Mouse (Mus musculus): ENCODE results near the gene Dnajc1. TPM values are rescaled to one million over a fixed set of nuclear protein-coding genes. Genes with fewer than 3 reads are reported as not detected.

Gene Dnajc1
- polyA plus RNA-seq, 1 experiment from 2014 or later = 34.7 TPM

DNA sequence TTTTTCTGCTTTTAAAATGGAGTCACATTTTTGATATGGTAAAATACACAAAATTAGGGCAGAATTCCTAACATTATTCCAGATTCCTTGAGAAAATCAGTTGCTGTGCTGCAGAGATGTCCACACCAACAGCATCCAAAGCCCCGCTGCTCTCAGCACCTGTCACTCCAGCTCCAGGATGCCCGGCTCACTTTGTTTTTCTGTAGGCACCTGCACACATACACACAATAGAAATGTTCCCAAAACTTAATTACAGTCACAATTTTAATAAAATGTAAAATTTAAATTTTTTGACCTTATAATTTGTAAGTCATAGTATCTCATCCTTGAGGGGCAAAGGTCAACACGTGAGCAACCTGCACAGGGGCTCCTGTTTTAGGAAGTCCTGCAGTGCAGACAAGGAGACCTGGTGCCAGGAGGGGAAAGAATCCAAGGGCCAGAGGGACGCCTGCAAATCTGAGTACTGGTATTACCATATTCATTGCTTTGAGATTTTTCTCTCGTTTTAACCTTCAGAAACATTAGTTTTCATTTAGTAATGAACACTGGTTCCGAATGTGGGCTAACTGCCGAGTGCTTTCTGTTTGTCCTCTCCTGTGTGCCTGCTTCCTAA is 183.3 kb downstream of the Dnajc1 start:
- H3K27me3 ChIP-seq (ENCODE audit: poor library complexity, severe bottlenecking) = no peaks in the 10 kb centered on the region
- no peaks in the 10 kb centered on the region for H3K9me3 ChIP-seq
- DNase-seq (ENCODE audit: extremely low spot score, low spot score) = no peak
- H3K36me3 ChIP-seq (replicated peaks) = peaks cover 94% of the 10 kb centered on the region
- no peak overlapping the region for H3K27ac ChIP-seq
- WGBS = 92% methylated on average over 7 of the region's 7 CpGs
- peaks cover 3% of the 10 kb centered on the region; the same call in 1 of the 2 replicates for H3K4me1 ChIP-seq
- no peak overlapping the region for H3K4me3 ChIP-seq

DNA sequence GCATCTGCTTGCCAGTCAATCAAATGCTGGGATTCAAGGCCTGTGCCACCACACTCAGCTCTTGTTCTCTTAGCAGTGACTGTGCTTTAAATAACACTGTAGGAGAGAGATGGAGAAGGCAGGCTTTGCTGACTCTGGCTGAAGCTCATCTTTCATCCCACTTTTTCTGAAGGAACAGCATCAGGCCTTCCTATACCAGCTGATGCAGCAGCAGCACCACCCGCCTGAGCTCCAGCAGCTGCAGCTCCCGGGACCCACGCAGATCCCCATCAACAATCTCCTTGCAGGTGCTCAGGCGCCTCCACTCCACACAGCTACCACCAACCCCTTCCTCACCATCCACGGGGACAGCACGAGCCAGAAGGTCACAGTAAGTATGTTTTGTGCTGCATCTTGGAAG is 184.1 kb downstream of the Dnajc1 start:
- H3K9me3 ChIP-seq = no peaks in the 10 kb centered on the region
- H3K27me3 ChIP-seq (ENCODE audit: poor library complexity, severe bottlenecking) = no peaks in the 10 kb centered on the region
- WGBS = 91% methylated on average over 6 of the region's 6 CpGs
- no peak overlapping the region for H3K4me3 ChIP-seq
- no peak overlapping the region for H3K27ac ChIP-seq
- H3K36me3 ChIP-seq (replicated peaks) = peaks cover 94% of the 10 kb centered on the region
- no peak for DNase-seq (ENCODE audit: extremely low spot score, low spot score)
- H3K4me1 ChIP-seq = peaks cover 3% of the 10 kb centered on the region; the same call in 1 of the 2 replicates

DNA sequence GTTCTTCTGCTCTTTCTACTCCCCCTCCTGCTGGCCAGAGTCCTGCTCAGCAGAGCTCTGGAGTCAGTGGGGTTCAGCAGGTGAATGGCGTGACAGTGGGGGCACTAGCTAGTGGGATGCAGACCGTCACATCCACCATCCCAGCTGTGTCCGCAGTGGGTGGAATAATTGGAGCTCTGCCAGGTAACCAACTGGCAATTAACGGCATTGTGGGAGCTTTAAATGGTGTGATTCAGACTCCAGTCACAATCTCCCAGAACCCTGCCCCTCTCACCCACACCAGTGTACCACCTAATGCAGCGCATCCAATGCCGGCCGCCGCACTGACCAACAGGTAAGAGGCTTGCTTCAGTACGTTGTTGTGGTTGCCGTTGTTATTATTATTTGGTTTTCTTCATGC is 185.8 kb downstream of the Dnajc1 start:
- DNase-seq (ENCODE audit: extremely low spot score, low spot score) = no peak
- no peaks in the 10 kb centered on the region for H3K9me3 ChIP-seq
- H3K27me3 ChIP-seq (ENCODE audit: poor library complexity, severe bottlenecking) = no peaks in the 10 kb centered on the region
- H3K4me1 ChIP-seq = peaks cover 3% of the 10 kb centered on the region; the same call in 1 of the 2 replicates
- H3K4me3 ChIP-seq = no peak overlapping the region
- H3K36me3 ChIP-seq (replicated peaks) = peaks cover 96% of the 10 kb centered on the region
- no peak overlapping the region for H3K27ac ChIP-seq
- WGBS = 93% methylated on average over 10 of the region's 10 CpGs

DNA sequence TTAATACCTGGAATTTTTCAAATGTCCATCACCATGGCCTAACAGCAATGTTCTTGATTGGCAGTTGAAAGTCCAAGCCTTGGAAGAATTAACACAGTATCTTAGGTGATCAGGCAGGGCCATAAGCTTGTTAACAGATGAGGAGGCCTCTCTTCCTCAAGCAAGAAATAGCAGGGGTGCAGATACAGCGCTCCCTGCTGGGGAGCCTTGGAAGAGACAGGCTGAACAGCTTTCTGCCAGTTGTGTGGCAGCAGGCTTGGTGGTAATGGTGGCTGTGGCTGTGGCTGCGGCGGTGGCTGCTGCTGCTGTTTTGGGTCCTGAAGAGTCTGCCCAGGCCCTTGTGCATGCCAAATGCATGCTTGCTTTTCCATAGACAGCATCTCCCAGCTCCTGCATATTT is 187.5 kb downstream of the Dnajc1 start:
- WGBS = 75% methylated on average over 3 of the region's 3 CpGs
- H3K9me3 ChIP-seq = no peaks in the 10 kb centered on the region
- peaks cover 3% of the 10 kb centered on the region; the same call in 1 of the 2 replicates for H3K4me1 ChIP-seq
- no peak overlapping the region for H3K27ac ChIP-seq
- DNase-seq (ENCODE audit: extremely low spot score, low spot score) = peak; percentile 55
- peaks cover 96% of the 10 kb centered on the region for H3K36me3 ChIP-seq (replicated peaks)
- H3K4me3 ChIP-seq = no peak overlapping the region
- no peaks in the 10 kb centered on the region for H3K27me3 ChIP-seq (ENCODE audit: poor library complexity, severe bottlenecking)

DNA sequence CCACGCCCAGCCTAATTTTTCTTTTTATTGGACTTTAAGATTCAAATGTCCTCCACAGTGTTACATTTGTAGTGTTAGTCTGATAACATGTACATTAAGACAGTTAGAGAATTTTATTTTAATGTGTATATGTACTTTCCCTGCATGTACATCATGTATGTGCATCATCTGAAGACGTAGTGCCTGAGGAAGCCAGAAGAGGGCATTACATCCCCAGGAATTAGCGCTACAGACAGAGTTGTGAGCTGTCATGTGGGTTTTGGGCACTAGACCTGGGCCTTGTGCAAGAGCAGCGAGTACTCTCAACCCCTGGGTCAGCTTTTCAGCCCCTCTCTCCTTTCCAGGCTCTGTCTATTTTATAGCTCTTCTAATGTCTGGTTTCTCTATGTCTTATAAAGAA is 189.7 kb downstream of the Dnajc1 start:
- Histone ChIP-seq H3K9me3 (no peaks in the 10 kb centered on the region), H3K27me3 (ENCODE audit: poor library complexity, severe bottlenecking) (no peaks in the 10 kb centered on the region), H3K27ac (no peak overlapping the region), H3K4me3 (no peak overlapping the region), H3K36me3 (replicated peaks) (peaks cover 96% of the 10 kb centered on the region), H3K4me1 (peaks cover 3% of the 10 kb centered on the region; the same call in 1 of the 2 replicates)
- WGBS = 96% methylated on average over 4 of the region's 4 CpGs
- no peak for DNase-seq (ENCODE audit: extremely low spot score, low spot score)

DNA sequence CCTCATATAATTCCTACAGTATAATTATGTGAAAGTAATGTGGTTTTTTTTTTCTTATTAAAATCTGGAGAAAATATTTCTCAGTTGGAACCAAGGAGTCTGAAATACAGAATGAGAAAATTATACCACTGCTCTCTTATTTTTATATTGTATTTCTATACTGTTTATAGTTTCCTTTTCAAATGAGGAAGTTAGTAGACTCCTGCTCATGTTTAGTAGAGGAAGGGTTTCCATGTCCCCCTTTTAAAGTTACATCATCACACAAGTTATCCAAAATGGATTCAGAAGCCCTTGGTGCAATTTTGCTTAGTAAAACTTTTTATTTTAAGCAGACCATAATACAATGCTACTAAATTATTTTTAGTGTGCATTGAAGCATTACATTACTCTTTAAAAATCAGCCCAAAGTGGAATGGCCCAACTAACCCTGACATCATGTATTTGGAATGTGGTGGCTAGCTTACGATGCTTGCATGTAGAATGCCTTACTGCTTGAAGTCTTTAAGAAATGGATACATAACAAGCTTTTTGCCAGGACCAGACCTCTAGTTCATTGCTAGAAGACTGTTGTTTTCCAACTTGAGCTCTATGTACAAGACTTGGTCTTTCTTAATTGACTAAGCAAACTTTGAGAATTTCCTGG is 190.7 kb downstream of the Dnajc1 start:
- H3K27me3 ChIP-seq (ENCODE audit: poor library complexity, severe bottlenecking) = no peaks in the 10 kb centered on the region
- no peaks in the 10 kb centered on the region for H3K9me3 ChIP-seq
- H3K4me1 ChIP-seq = peaks cover 3% of the 10 kb centered on the region
- H3K27ac ChIP-seq = no peak overlapping the region
- no peak for DNase-seq (ENCODE audit: extremely low spot score, low spot score)
- 91% methylated on average over 1 of the region's 1 CpGs for WGBS
- no peak overlapping the region for H3K4me3 ChIP-seq
- H3K36me3 ChIP-seq (replicated peaks) = peaks cover 98% of the 10 kb centered on the region

DNA sequence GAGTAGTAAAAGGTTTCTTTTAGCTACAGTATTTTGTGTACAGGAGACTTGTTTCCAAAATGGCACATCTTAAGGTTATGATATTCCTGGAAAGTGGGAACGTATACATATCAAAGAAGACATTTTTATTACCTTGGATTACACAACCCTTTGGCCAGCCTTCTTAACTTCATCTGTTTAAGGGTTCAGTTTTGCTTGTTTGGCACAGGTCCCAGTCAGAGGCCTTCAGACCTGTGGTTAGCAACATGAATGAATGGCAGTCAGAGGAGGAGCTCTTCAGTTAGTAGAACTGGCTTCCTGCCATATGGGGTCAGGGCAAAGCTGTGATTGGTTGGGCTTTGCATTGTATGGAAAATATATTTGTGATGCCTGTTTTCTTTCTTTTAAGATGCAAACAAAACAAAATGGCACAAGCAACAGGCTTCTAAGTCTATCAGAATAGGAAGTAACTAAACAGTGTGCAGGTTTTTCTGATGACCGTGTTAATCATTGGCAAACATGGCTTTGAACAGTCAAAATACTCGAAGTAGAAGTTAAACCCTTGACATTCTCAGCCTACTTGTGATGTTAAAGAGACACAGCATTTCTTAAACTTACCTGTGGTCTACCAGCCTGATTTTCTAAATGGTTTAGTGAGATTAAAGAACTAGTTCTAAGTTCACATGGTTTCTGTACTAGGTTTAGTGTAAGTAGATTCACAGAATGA is 196.8 kb downstream of the Dnajc1 start:
- Histone ChIP-seq H3K4me1 (no peaks in the 10 kb centered on the region; the same call in 1 of the 2 replicates), H3K27me3 (ENCODE audit: poor library complexity, severe bottlenecking) (no peaks in the 10 kb centered on the region), H3K36me3 (replicated peaks) (peaks cover 90% of the 10 kb centered on the region), H3K4me3 (no peak overlapping the region), H3K27ac (no peak overlapping the region), H3K9me3 (no peaks in the 10 kb centered on the region)
- DNase-seq (ENCODE audit: extremely low spot score, low spot score) = no peak
- WGBS = 94% methylated on average over 3 of the region's 3 CpGs

DNA sequence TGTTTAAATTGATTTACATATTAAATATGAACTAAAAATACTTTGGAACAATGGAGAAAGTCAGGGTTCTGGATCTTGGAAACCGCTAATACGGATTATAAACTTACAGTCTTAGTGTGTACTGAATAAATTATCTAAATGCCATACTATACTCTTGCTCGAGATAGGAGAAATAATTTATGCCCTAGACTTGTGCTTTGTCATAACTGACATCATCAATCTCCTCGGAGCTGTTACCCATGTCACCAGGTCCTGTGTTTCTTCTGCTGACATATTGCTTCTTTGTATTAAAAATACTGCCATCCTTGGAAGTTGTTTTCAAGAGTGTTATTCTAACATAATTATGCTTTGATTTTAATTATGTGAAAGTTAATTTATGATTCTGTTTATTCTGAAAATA is 197.3 kb downstream of the Dnajc1 start:
- WGBS = 92% methylated on average over 4 of the region's 4 CpGs

DNA sequence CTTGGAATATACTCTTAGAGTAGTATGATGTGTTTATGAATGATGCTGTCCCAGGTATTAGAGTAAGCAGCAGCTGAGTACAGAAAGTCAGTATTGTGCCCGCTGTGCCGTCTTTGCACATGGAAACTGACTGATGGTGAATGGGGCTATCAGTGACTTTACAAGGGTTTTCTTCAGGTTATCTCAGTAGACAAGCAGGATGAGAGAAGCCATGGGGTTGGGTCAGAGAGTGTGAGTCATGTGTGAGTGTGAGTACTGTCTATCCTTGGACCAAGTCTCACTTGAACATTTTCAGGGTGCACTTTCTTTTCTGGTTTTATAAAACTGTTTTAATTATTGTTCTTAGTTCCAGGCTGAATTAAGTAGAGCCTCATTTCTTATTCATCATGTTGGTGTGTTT is 204.3 kb downstream of the Dnajc1 start:
- Histone ChIP-seq H3K4me3 (no peak overlapping the region), H3K4me1 (no peaks in the 10 kb centered on the region), H3K27me3 (ENCODE audit: poor library complexity, severe bottlenecking) (no peaks in the 10 kb centered on the region), H3K9me3 (no peaks in the 10 kb centered on the region), H3K27ac (no peak overlapping the region), H3K36me3 (replicated peaks) (peaks cover 95% of the 10 kb centered on the region)
- no peak for DNase-seq (ENCODE audit: extremely low spot score, low spot score)
- WGBS = 96% methylated on average over 2 of the region's 2 CpGs

More for the DNA sequence above, 197.3 kb downstream of the Dnajc1 start:
- H3K4me3 ChIP-seq = no peak overlapping the region
- DNase-seq (ENCODE audit: extremely low spot score, low spot score) = no peak
- no peaks in the 10 kb centered on the region for H3K9me3 ChIP-seq
- H3K36me3 ChIP-seq (replicated peaks) = peaks cover 90% of the 10 kb centered on the region
- H3K4me1 ChIP-seq = no peaks in the 10 kb centered on the region; the same call in 1 of the 2 replicates
- no peak overlapping the region for H3K27ac ChIP-seq
- H3K27me3 ChIP-seq (ENCODE audit: poor library complexity, severe bottlenecking) = no peaks in the 10 kb centered on the region

DNA sequence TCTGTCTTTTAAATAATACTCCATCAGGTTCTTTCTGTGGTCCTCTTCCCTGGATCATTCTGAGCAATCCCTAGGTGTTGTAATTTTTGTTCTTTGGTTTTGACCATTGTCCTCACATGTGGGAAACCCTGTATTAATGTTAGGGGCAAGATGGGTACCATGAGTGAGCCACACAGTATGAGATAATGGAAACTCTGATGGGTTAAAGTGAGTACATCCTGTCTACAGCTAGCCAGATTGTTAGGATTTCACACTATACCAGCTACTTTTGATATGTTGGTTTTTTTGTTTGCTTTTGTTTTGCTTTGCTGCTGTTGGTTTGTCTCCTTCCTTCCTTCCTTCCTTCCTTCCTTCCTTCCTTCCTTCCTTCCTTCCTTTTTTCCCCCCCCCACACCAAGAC is 209.6 kb downstream of the Dnajc1 start:
- Histone ChIP-seq H3K4me3 (no peak overlapping the region), H3K9me3 (no peaks in the 10 kb centered on the region), H3K4me1 (no peaks in the 10 kb centered on the region), H3K27ac (no peak overlapping the region), H3K36me3 (replicated peaks) (peaks cover 88% of the 10 kb centered on the region), H3K27me3 (ENCODE audit: poor library complexity, severe bottlenecking) (no peaks in the 10 kb centered on the region)
- DNase-seq (ENCODE audit: extremely low spot score, low spot score) = no peak

DNA sequence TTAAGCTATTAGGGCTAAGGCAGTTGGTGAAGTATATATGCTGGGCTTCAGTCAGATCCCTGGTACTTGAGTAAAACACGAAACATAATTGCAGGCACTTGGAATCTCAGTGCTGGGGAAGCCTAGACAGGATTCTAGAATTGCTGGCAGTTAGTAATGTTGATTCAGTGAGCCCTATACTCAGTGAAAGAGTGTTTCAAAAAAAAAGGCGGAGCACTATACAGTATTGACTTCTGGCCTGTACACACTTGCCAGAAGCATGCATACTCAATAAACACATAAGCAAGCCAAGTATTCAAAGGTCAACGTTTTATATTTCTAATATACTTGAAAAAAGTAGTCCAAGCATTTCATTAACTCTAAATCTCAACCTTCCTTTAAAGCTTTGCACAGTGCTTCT is 211.0 kb downstream of the Dnajc1 start:
- Histone ChIP-seq H3K4me3 (no peak overlapping the region), H3K4me1 (no peaks in the 10 kb centered on the region), H3K27me3 (ENCODE audit: poor library complexity, severe bottlenecking) (no peaks in the 10 kb centered on the region), H3K27ac (no peak overlapping the region), H3K9me3 (no peaks in the 10 kb centered on the region), H3K36me3 (replicated peaks) (peaks cover 88% of the 10 kb centered on the region)
- 92% methylated on average over 3 of the region's 3 CpGs for WGBS
- no peak for DNase-seq (ENCODE audit: extremely low spot score, low spot score)

DNA sequence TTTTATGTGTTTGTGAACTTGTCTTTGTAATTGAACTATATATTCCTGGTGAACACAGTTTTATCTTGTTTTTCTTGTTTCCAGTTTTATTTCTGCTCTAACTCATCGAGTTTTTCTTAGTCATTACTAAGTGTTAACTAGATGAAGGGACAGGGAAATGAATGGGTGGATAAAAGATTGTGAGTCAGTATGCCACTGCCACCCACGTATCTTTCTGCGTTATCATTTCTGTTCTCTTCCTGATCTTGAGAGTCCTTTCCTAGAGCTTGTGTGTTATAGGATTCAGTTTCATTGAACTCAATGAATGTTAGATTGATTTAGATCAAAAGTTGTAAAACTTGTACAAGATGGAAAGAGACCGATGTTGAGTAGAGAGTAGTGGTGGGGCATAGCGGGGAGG is 212.3 kb downstream of the Dnajc1 start:
- no peak overlapping the region for H3K27ac ChIP-seq
- no peak for DNase-seq (ENCODE audit: extremely low spot score, low spot score)
- H3K4me3 ChIP-seq = no peak overlapping the region
- H3K36me3 ChIP-seq (replicated peaks) = peaks cover 85% of the 10 kb centered on the region
- no peaks in the 10 kb centered on the region for H3K4me1 ChIP-seq
- H3K9me3 ChIP-seq = no peaks in the 10 kb centered on the region
- WGBS = 95% methylated on average over 5 of the region's 5 CpGs
- H3K27me3 ChIP-seq (ENCODE audit: poor library complexity, severe bottlenecking) = no peaks in the 10 kb centered on the region

DNA sequence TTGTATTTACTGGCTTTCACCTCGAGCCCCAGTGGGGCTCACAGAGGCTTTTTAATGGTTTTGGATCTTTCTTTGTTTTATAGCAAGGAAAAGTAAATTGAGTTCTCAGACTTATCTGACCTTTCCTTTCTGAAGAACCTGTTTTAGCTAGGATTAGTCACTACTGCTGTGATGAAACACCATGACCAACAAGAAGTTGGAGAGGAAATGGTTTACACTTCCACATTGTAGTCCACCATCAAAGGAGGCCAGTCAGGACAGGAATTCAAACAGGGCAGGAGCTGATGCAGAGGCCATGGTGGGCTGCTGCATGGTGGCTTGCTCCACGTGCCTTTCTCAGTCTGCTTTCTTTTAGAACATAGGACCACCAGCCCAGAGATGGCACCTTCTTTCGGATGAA is 216.4 kb downstream of the Dnajc1 start:
- 91% methylated on average over 3 of the region's 3 CpGs for WGBS
- H3K9me3 ChIP-seq = no peaks in the 10 kb centered on the region
- no peak for DNase-seq (ENCODE audit: extremely low spot score, low spot score)
- no peak overlapping the region for H3K4me3 ChIP-seq
- H3K36me3 ChIP-seq (replicated peaks) = peaks cover 77% of the 10 kb centered on the region
- no peak overlapping the region for H3K27ac ChIP-seq
- no peaks in the 10 kb centered on the region for H3K4me1 ChIP-seq
- no peaks in the 10 kb centered on the region for H3K27me3 ChIP-seq (ENCODE audit: poor library complexity, severe bottlenecking)
